Mouse (Mus musculus) embryo, embryonic 11 days (tissue): ENCODE results near the gene Iyd.
A peak's percentile ranks its signal among the peaks of the same experiment; 100 is the strongest.
"Not testable (repeated sequence)": the region's sequence is repeated elsewhere in the genome, so short reads cannot be mapped to it uniquely, and the experiment has no call there.

Experiments used
- DNase-seq: peaks from one replicate; pipeline ENCODE4 v3.0.0-alpha.2; 2015

Iyd gene

DNA sequence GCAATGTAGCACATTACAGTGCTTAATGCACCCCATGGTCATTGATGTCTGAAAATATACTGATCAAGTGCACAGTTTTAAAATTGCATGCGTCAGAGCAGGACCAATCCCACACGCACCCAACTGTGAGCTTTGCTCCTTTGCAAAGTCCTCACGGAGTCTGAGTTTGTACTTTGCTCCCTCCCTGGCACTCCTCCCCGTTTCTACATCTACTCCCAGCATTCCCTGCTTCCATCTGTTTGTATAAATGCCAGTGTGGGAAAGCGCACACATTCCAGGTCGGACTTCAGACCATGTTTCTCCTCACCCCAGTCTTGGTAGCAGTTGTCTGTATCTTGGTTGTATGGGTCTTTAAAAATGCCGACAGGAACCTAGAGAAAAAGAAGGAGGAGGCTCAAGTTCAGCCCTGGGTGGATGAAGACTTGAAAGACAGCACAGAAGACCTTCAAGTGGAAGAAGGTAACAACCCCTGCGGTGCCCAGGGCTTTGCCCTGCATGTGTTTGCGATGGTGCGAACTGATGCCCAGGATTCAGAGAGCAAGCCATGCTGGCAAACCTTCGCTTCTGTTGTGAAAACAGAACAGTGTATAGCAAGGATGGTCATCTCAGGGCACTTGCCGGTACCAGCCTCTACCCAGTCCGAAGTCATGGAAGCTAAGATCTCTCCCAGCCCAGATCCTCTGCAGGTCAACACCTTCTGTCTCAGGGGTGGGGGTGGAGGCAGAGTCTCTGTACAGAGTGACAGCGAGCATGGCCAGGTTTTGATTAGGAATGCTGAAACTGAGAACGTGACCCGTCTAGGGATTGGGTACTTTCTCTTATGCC, at the start of gene Iyd:
TSS of gene Iyd (plus strand) at position 238 of the 825 bp plus-strand sequence.
- DNase-seq = no peak

DNA sequence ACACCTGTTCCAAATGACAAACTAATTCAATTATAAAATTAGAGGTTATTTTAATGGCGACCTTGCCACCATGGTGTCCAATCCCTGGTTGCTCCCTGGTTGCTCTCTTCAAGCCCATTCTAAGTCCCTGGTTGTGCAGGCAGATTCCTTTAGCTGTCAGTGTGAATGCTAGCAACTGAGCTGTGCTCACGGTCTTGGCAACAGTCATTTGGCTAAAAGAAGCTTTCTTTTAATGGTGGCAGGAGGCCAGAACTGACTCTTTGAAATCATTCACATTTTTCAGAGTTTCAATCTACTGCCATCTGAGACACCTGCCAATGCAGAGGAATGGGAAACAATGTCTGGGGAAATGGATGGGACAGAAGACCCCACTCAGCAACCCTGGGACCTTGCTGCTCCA, 43.2 kb upstream of the Iyd start:
- DNase-seq = no peak

DNA sequence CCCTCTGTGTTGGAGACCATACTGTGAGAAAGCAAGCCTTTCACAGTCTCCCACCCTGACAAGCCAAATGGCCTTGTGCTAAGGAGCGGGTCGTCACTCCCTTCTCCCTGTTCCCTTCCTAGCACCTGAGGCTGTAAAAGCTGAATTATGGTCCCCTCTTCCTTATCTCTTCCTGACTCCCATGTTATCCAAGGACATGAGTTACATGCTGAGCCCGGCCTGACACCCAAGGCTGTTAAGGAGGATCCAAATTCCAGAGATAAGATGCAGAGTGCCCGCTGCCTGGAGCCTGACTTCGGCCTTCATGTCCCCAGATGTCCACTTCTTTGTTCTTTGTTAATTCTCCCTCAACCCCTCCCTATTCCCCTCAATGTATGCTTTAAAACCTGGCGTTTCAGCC, 39.2 kb upstream of the Iyd start:
- DNase-seq = not testable (repeated sequence)

GRCm38 (mm10) chr10:3507484-3508221, 32.4 kb upstream of the Iyd start:
- no peak for DNase-seq

DNA sequence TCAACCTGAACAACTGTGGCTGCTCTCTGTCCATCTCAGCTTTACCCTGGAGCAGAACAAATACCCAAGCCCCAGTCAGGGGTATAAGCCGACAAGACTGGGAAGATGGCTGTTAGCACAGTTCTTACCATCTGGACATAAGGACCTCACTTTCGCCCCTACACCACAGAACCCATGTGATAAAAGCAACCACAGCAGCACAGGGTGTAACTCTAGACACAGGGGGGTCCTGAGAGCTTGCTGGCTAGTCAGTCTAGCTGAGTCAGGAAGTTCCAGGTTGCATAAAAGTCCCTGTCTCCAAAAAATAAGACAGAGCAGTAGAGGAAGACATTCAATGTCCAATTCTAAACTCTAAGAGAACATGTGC, 31.8 kb upstream of the Iyd start:
- DNase-seq = no peak

GRCm38 (mm10) chr10:3508746-3509145, 31.3 kb upstream of the Iyd start:
- DNase-seq = no peak

DNA sequence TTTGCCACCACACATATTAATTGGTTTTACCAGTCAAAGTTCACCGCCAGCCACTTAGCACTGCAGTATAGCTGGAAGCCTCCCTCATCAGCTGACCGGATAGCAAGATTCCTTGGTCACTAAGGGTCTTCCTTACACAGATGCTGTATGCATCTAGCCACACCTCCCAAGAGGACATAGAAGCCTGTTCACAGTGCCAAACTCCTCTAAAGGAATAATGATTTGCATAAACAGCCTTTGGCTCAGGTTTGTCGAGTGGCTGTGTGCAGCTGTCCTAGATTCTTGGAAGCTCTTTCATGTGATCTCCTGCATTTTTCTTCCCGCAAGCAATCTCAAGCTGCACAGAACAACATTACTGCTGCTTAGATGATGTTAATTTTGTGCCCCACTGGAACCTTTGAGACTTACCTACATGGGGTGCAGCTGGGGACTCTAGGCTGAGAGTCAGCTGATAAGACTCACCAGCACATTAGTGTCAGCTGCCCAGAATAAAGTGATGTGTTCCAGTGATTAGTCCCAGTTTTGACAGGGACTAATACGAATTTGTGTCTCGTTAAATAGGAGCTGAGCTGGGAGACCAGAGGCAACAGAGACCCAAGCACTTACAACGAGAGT, 30.3 kb upstream of the Iyd start:
- DNase-seq = no peak

DNA sequence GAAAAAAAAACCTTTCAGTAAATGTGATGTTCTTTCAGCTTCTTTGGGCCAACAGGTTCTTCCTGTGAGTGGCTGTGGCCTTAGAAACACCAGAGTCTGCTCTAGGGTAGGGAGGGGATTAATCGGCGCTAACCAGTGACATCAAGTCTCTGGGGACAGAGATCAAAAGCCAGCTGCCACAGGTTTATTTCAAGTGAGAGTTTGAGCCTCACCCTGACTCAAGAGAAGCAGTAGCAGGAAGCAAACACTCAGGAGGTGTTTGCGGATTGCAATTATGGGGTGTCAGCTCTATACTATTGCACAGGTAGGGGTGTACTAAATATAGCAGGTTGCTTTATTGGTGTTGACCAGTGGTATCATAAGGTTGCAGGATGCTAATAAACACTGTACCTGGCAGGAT, 29.6 kb upstream of the Iyd start:
- DNase-seq = no peak

DNA sequence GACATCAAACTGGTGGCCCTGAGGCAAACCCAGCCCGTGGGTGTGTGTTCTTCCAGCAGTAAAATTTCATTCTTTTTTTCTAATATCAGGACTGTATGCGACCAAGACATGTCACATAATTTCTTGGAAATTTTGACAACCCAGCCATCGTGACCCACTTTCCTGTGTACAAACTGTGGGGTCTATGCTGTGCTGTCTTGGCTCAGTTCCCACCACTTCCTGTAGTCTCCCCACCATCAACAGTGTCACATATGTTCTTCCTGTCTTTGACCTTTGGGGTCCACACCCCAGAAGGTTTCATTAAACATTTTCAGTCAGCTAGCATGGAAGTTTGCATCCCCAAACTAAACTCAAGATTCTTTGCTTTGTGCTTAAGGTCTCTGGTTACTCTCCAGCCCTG, 28.6 kb upstream of the Iyd start:
- no peak for DNase-seq

- DNase-seq = no peak
Observed at GRCm38 (mm10) chr10:3512620-3513305, 27.3 kb upstream of the Iyd start.

GRCm38 (mm10) chr10:3513947-3514346, 26.1 kb upstream of the Iyd start:
- DNase-seq = no peak

DNA sequence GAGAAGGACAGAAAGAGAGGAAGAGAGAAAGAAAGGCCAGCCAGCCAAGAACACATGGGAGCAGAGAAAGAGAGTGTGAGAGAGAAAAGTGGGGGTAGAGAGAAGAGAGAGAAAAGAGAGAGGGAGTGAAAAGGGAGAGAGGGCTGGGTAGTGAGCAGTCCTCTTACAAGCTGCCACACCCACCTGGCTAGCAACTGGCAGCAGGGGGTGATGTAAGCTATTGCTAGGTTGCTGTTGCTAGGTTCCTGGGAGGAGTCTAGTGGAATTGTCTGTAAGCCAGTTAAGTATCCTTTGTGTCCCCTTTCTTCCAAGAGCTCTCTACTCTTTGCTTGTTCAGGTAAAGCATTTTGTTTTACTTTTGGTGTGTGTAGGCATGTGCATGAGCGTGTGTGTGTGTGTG, 25.4 kb upstream of the Iyd start:
- no peak for DNase-seq

DNA sequence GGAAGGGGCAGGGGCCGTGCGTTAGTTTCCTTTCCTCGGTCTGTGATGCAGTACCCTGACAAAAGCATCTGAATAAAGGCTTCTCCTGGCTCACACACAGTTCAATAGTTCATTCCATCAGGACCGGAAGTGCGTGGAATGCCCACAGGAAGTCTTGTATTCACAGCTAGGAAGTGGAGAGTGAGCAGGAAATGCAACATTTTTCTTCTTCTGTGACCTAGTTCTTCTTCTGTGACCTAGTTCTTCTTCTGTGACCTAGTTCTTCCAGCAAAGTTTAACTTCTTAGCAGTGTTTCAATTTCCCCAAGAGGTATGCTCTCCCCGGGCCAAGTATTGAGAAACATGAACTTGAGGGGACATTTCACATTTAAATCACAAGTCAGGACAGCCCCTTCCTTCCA, 23.6 kb upstream of the Iyd start:
- DNase-seq = no peak

- no peak for DNase-seq
Observed at GRCm38 (mm10) chr10:3523044-3523793, 16.8 kb upstream of the Iyd start.

GRCm38 (mm10) chr10:3524513-3524912, 15.5 kb upstream of the Iyd start:
- DNase-seq = no peak

GRCm38 (mm10) chr10:3525420-3526019, 14.5 kb upstream of the Iyd start:
- no peak for DNase-seq

DNA sequence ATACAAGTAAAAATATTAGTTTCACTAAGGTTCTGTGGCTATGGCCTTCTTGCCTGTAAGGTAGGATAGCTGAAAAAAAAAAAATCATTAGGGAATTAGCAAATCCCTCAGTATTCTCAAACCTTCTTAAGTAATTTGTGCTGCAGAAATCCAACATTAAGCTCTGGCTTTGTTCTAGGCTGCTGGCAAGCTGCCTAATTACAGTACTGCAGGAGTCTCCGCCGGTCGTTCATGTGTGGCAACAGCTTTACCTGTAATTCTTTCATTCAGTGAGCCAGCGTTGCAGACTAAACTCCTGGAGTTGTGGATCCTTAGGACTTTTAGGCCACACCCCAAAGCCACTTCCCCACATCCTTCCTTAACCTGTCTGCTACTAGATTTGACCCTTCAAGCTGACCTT, 10.2 kb upstream of the Iyd start:
- DNase-seq = no peak

DNA sequence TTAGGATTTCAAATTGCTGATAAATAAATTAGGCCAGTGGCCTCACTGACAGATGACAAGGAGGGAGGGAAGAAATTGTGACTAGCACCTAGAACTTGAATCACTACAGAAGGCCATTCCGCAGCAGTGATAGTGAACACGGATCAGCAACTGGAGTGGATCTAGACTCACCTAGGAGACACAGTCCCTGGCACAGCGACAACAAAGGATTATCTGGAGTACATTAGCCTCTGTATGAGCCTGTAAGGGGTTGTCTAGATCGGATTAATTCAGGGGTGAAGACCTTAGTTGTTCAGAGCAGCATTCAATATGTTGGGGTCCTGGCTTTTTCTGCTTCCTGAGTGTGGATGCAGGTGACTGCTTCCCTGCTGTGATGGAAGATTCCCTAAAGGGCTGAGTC, 9.4 kb upstream of the Iyd start:
- no peak for DNase-seq

DNA sequence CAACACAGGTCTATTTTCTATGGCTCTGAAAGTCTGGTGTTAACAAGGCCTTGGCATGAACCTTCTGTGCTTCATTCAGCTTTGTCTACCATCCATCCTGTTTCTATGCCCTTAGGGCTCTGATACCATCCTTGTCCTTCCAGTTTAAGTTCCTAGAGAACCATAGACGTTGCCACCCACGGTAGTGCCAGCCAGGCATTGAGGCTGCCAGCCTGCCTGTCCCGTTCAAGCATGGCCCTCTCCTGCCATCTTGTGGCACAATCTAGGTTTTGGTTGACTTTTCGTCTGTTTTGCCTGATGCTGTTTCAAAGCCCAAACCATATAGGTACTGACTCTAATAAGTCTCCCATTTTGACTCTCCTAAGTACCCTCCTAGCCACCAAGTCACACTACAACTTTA, 8.7 kb upstream of the Iyd start:
- peak; percentile 76 for DNase-seq

- peak; percentile 57 for DNase-seq
Observed at GRCm38 (mm10) chr10:3534445-3534844, 5.6 kb upstream of the Iyd start.

DNA sequence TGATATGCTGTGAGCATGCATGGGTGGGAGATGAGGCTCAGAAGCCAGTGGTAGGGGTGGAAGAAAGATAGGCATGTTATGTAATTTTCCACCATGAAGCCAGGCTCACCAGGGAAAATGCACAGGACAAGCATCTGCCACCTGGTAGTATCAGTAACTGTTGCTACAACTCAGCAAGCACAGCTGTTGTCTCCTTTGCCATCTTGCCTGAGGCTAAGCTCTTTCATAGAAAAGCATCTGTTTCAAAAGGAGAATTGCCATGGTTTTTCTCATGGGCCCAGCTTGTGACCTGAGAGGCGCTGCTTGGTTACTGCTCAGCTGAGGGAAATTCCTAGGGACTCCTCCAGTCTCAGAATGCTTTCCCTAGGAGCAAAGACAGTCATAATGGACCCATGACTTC, 3.7 kb upstream of the Iyd start:
- peak; percentile 24 for DNase-seq

- DNase-seq = no peak
Observed at GRCm38 (mm10) chr10:3549384-3549783, 9.3 kb downstream of the Iyd start.
